Mouse (Mus musculus) hindbrain, embryonic 15.5 days (tissue): ENCODE data around the gene Muc16. TPM values are rescaled to one million over a fixed set of nuclear protein-coding genes. Genes with fewer than 3 reads are reported as not detected.

Source experiments
- ATAC-seq: fragments of 200-750 bp; cut with Nextera tagmentation; 2 replicates; pipeline ENCODE4 v1.8.0; 2017; ENCODE audit warnings: low read depth, moderate number of reproducible peaks, moderate TSS enrichment; ENCODE audit not compliant: low FRiP score
- H3K27ac ChIP-seq: fragments of 300-500 bp; sonication (generic); replicated peaks from 2 replicates; pipeline ENCODE4 v1.5.1; 2015; ENCODE audit warnings: mild to moderate bottlenecking, inconsistent platforms
- H3K27me3 ChIP-seq: fragments of 300-500 bp; sonication (generic); 2 replicates; pipeline ENCODE4 v1.6.1; 2015; ENCODE audit warnings: control low read depth, inconsistent platforms
- H3K36me3 ChIP-seq: fragments of 300-500 bp; sonication (generic); 2 replicates; pipeline ENCODE4 v1.6.1; 2015; ENCODE audit warnings: control low read depth, inconsistent platforms
- H3K4me1 ChIP-seq: fragments of 300-500 bp; sonication (generic); replicated peaks from 2 replicates; pipeline ENCODE4 v1.6.1; 2015; ENCODE audit warnings: control low read depth, inconsistent platforms
- H3K4me2 ChIP-seq: fragments of 300-500 bp; sonication (generic); 2 replicates; pipeline ENCODE4 v1.6.1; 2015; ENCODE audit warnings: moderate library complexity, mild to moderate bottlenecking, inconsistent platforms
- H3K4me3 ChIP-seq: fragments of 300-500 bp; sonication (generic); 2 replicates; pipeline ENCODE4 v1.5.1; 2015; ENCODE audit warnings: mild to moderate bottlenecking, inconsistent platforms
- H3K9ac ChIP-seq: fragments of 300-500 bp; sonication (generic); 2 replicates; pipeline ENCODE4 v1.6.1; 2015; ENCODE audit warnings: inconsistent platforms
- H3K9me3 ChIP-seq: fragments of 300-500 bp; sonication (generic); 2 replicates; pipeline ENCODE4 v1.6.1; 2016; ENCODE audit warnings: control low read depth, inconsistent platforms
- WGBS: fragments of 180-500 bp; shearing (Covaris S2); methylation state at CpG from one replicate; pipeline ENCODE4 v1.1.7; 2015; 5-methylcytosine and 5-hydroxymethylcytosine counted together
- microRNA-seq: library from miRNA; unstranded; fragments of <30 nt; microRNA quantifications from one replicate; pipeline ENCODE4, GENCODE M21; 2016
- polyA plus RNA-seq: library from polyadenylated mRNA; unstranded; fragments of >200 nt; fragmentation: Nextera tagmentation; extraction: Ambion mirVana; gene quantifications from 2 replicates; pipeline ENCODE4 v1.2.1, GENCODE M21; 2015

Muc16 gene
- polyA plus RNA-seq, 1 experiment from 2014 or later: not detected

DNA sequence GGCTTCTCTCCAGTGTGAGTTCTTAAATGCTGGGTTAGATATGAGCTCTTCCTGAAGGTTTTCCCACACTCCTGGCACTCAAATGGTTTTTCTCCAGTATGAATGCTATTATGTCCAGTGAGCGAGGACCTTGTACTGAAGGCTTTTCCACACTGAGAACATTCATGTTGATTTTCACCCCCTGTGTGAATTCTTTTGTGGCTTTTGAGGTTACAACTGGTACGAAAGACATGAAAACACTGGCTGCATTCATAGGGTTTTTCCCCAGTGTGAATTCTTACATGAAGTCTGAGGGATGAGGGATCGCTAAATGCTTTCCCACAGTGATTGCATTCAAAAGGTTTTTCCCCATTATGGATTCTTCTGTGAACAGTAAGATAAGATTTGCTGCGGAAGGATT is 217.8 kb downstream of the Muc16 start:
- WGBS: 84% methylated on average over 4 of the region's 4 CpGs
- Histone ChIP-seq H3K9ac (no peak overlapping the region), H3K4me2 (no peak overlapping the region), H3K36me3 (peaks cover 67% of the 10 kb centered on the region), H3K4me3 (no peak overlapping the region), H3K27ac (no peak overlapping the region), H3K9me3 (no peaks in the 10 kb centered on the region; the same call in 1 of the 2 replicates), H3K27me3 (no peaks in the 10 kb centered on the region), H3K4me1 (no peaks in the 10 kb centered on the region)
- no peak for ATAC-seq

Small RNA genes lying within 50 kb of the gene (microRNA-seq; reads per million reads assigned to microRNA genes)
- not detected for gene Gm22854

Other genes starting within 250 kb of the Muc16 start
- 0.12 TPM in 1 of 2 replicates, not detected in the other for gene Mbd3l2, start 243.9 kb downstream of the Muc16 start, polyA plus RNA-seq
- 30.0 and 39.0 TPM in 2 replicates for gene Zfp558, start 196.3 kb downstream of the Muc16 start, polyA plus RNA-seq
- not detected in 2 replicates for gene Mbd3l1, start 196.2 kb downstream of the Muc16 start, polyA plus RNA-seq
- gene Olfr24, start 89.5 kb upstream of the Muc16 start, polyA plus RNA-seq: not detected in 2 replicates
- not detected in 2 replicates for gene Olfr828, start 145.0 kb upstream of the Muc16 start, polyA plus RNA-seq
- 0.10 TPM in 1 of 2 replicates, not detected in the other for gene Olfr829, start 180.4 kb upstream of the Muc16 start, polyA plus RNA-seq
- gene Olfr830, start 200.2 kb upstream of the Muc16 start, polyA plus RNA-seq: not detected in 2 replicates